Mouse (Mus musculus): ENCODE results near the gene 4930469K13Rik. TPM values are rescaled to one million over a fixed set of nuclear protein-coding genes. Genes with fewer than 3 reads are reported as not detected.

Gene 4930469K13Rik
- total RNA-seq, 2 experiments from 2014 or later: not detected

DNA sequence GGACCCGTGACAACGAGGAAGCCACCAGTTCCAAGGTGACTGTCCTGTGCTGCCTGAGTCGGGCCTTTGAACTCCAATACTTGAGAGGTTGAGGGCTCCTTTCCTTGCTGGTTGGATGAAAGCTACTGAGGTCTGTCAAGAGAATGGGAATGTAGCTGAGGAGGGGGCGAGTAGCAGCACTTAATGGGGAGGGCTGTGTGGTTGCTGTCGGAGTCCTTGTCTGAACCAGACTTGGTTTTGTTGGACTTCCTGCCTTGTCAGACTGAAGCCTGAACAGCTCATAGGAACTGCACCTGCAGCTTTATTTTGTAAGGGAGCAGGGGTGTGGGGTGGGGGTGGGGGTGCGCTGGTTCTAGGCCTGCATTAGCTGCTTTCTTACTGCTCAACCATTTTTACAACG lies 19.8 kb downstream of the 4930469K13Rik start:
- DNase-seq: no peak

- no peak for DNase-seq
Measured at GRCm38 (mm10) chr11:34077870-34078269, 20.5 kb downstream of the 4930469K13Rik start.

DNA sequence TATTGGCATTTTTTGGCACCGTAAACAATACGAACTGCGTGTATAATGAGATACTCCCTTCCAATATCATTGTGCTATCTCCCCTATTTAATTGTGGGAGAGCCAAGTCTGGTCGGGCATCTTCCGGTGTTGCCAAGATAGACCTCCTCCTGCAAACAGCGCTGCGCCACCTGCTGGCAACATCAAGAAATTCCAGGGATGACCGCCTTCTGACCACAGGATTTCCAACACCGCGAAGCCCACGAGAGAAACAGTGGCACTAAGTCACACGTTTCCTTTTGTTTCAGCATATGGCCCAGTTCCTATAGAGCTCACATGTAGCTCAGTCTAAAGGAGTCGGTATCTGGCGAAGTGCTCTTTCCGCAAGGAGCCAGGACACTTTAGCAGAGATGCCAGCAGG lies 24.6 kb downstream of the 4930469K13Rik start:
- DNase-seq: peak; percentile 69

GRCm38 (mm10) chr11:34072309-34072708 lies 26.0 kb downstream of the 4930469K13Rik start:
- no peak for DNase-seq

GRCm38 (mm10) chr11:34070596-34070995 lies 27.8 kb downstream of the 4930469K13Rik start:
- peak; percentile 32 for DNase-seq

DNA sequence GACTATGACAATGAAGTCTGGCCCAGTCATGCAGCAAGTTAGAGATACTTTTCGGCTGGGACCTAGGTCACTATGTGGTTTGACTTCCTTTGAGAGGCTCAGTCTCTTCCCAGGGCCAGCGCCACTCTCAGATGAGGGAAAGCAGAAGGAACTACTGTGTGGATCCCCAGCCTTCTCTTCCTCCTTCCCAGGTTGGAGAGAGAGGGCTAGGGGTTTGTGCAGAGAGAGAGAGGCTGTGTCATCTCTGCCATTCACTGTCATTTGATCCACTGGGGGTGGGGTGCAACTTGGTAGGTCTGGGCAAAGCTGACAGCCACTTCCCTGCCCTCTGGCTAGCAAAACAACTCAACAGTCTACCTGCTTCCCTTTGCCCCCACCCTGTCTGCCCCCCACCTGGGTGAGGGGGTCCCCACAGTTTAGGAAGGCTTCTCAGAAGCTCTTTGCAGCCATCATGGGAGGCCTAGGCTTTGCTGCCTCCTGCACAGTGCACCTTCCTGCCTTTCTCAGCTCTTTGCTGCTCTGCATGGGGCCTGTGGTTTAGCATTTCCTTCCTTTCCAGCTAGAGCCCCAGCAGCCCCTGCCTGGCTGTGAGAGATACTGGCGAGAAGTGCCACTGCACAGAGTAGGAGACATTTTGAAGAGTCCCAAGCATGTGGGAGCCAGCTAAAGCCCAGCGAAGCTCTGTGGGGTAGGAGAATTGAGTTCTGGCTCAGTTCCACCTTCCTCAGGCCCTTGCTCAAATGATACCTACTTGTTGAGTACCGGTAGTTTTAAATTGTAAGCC lies 34.5 kb downstream of the 4930469K13Rik start:
- DNase-seq: no peak

DNA sequence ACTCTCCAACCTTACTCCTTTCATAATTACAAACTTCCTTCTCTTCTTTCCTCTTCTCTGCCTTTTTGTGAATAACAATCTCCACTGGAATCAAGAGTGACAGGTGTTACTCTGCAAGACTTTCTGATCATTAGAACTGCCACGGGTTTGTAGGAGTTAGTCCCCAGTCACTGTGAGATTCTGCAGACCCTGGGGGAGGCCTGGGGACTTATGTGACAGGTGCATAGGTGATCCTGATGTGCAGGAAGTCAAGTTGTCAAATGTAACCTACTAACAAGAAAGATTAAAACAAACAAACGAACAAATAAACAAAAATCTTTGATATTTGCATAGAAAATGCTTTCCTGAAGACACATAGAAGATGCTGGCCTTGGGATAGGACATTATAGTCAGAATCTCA lies 35.1 kb downstream of the 4930469K13Rik start:
- no peak for DNase-seq

- no peak for DNase-seq
Measured at GRCm38 (mm10) chr11:34061740-34062139, 36.6 kb downstream of the 4930469K13Rik start.

GRCm38 (mm10) chr11:34058960-34059359 lies 39.4 kb downstream of the 4930469K13Rik start:
- no peak for DNase-seq

- DNase-seq: no peak
Measured at GRCm38 (mm10) chr11:34058332-34058731, 40.0 kb downstream of the 4930469K13Rik start.

DNA sequence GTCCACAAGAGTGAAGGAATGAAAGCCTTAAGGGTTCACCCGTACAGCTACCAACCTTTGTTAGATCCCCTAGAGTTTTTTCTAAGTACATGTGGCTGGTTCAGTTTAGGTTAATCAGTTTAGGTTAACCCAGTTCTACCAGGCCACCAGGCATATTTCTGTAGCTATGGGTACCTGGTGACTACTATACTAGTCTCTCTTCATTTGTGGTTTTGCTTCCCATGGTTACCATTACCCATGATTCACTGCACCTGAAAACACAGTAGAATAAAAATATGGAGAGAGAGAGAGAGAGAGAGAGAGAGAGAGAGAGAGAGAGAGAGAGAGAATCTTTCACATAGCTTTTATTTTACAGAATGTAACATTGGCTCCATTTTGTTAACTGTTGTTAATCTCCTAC lies 41.6 kb downstream of the 4930469K13Rik start:
- DNase-seq: no peak

- DNase-seq: no peak
Measured at GRCm38 (mm10) chr11:34054031-34054727, 44.2 kb downstream of the 4930469K13Rik start.

DNA sequence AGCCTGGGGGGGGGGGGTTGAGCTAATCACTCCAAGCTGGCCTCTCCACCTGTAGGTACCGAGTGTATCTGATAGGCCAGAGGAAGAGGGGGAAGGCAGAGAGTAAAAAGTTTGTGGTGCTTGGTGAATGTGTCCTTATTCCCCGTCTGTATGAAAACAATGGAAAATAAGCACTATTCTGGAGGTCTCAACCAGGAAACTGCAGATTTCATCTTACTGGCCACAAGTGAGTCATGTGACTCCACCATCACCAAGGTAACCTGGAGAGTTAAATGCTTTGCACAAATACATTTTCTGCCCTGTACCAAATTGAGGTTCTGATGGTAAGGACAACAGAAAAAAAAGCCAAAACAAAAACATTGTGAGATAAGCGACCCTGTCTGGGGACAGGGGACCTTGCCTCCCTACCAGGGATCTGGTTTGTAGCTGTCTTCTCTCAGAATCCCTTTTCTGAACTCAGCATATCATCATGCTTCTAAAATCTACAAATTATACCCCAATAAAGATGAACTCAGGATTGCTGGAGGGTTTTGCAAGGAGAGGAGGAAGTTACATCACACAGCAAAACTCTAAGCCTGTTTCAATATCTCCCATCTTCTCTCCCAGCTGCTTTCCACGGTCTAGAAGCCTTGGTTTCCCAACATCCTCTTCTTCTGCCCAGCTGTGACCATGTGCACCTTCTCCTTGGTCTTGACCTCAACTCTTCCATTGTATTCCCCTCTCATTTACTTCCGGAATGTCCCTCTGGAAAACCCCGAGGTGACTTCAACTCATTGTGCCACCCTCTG lies 45.1 kb downstream of the 4930469K13Rik start:
- no peak for DNase-seq

DNA sequence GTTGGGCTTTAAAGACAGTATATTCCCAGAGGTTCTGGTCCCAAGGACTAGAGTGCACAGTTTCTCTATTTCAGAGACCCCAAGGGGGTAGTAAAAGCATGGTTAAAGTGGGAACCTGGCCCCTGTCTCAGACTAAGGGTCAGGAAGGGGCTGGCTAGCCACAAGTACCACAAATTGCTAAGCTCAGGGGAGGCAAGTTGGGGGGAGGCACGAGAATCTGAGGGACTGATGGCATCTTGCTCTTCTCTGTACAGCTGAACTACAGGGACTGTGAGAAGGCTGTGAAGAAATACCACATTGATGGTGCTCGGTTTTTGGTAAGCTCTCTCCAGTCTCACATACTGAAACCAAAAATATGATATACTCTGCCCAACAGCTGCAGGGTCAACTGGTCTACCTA lies 47.7 kb downstream of the 4930469K13Rik start:
- DNase-seq: no peak

GRCm38 (mm10) chr11:34050063-34050462 lies 48.3 kb downstream of the 4930469K13Rik start:
- no peak for DNase-seq

GRCm38 (mm10) chr11:34049125-34049379 lies 49.3 kb downstream of the 4930469K13Rik start:
- no peak for DNase-seq

GRCm38 (mm10) chr11:34048375-34049124 lies 49.8 kb downstream of the 4930469K13Rik start:
- no peak for DNase-seq

DNA sequence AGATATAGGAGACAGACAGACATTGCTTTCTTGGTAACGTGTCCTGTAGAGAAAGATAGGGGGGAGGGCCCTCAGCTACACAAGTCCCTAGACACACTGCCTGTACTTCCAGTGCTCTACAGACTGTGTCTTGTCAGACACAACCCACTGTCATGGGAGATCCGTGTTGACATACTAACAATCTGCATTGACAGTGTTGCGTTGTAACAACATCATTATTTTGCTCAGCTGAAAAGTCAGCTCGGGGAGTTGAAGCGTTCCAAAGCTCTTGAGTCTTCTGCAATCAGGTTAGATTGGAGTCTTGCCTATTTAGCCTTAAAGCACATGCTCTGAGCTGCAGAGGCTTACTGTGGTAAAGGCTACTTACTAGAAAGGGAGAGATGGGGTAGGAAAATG lies 50.8 kb downstream of the 4930469K13Rik start:
- no peak for DNase-seq

GRCm38 (mm10) chr11:34046767-34047541 lies 51.4 kb downstream of the 4930469K13Rik start, which contains the start of gene Lcp2:
Lcp2 (plus strand) TSS chr11:34046920.
- DNase-seq: no peak

DNA sequence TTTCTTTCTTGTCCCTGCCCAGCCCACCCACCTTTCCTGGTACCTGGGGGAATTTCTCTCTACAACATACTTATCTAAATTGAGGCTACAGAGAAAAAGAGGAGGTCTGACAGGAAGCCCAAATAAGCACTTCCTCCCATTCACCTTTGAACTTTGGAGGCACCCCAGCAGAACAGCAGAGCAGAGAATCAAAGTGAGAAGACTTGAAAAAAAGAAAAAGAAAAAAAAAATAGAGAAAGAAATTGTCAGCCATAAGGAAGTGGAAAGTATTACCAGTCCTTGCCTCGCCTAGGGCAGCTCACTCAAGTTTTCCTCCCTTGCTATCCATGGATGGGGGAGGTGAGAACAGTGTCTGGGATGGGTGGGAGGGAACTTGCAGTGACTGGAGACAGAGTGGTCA lies 55.5 kb downstream of the 4930469K13Rik start:
- no peak for DNase-seq

- no peak for DNase-seq
Measured at GRCm38 (mm10) chr11:34040061-34040460, 58.3 kb downstream of the 4930469K13Rik start.
